Mouse (Mus musculus): ENCODE results near the gene Arl5c. TPM values are rescaled to one million over a fixed set of nuclear protein-coding genes. Genes with fewer than 3 reads are reported as not detected.

The Arl5c gene
- polyA plus RNA-seq, 1 experiment from 2014 or later = 31.2 TPM

- no peak for DNase-seq (ENCODE audit: low spot score)
- H3K27me3 ChIP-seq (replicated peaks; ENCODE audit: control insufficient read depth, insufficient read depth, low read length) = peaks cover 28% of the 10 kb centered on the region
- H3K27ac ChIP-seq (ENCODE audit: low read depth, low read length) = no peak overlapping the region
- ATAC-seq (replicated peaks; ENCODE audit: low FRiP score) = no peak
- H3K4me1 ChIP-seq (replicated peaks; ENCODE audit: control insufficient read depth, insufficient read depth, low read length) = peaks cover 7% of the 10 kb centered on the region
- H3K4me2 ChIP-seq = no peak overlapping the region
- H3K9me3 ChIP-seq (ENCODE audit: control insufficient read depth, low read length) = no peaks in the 10 kb centered on the region
- no peaks in the 10 kb centered on the region for H3K36me3 ChIP-seq (ENCODE audit: control insufficient read depth, insufficient read depth, low read length)
- H3K4me3 ChIP-seq (ENCODE audit: low read depth, low read length) = no peak overlapping the region
- 52% methylated on average over 6 of the region's 6 CpGs for WGBS
- no peak overlapping the region for H3K9ac ChIP-seq (ENCODE audit: low read depth, low read length)
Measured at GRCm38 (mm10) chr11:98001986-98002385, 6.0 kb upstream of the Arl5c start.

DNA sequence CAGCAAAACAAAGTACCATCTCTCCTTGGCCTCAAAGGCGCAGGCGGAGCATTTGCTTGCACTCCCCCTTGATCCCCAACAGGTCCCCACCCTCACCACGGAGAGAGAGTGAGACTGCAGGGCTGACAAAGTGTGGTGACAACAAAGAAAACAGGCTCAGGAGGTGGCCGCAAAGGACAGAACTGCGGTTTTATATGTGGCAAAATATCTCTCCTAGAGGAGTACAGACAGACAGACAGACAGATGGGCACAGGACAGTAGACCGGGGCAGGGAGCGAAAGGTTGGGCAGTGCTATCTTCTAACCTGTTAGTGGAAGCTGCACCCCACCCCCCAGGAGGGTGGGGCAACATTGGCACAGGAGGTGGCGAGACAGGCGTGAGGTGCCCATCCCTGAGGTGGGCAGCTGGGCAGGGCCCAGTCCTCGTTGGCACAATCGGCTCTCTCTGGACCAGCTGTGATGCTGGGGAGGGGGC is 5.4 kb upstream of the Arl5c start:
- peaks cover 7% of the 10 kb centered on the region for H3K4me1 ChIP-seq (replicated peaks; ENCODE audit: control insufficient read depth, insufficient read depth, low read length)
- ATAC-seq (replicated peaks; ENCODE audit: low FRiP score) = no peak
- no peak overlapping the region for H3K4me3 ChIP-seq (ENCODE audit: low read depth, low read length)
- H3K4me2 ChIP-seq = no peak overlapping the region
- no peak for DNase-seq (ENCODE audit: low spot score)
- no peaks in the 10 kb centered on the region for H3K36me3 ChIP-seq (ENCODE audit: control insufficient read depth, insufficient read depth, low read length)
- WGBS = 30% methylated on average over 11 of the region's 11 CpGs
- H3K27ac ChIP-seq (ENCODE audit: low read depth, low read length) = no peak overlapping the region
- peaks cover 28% of the 10 kb centered on the region for H3K27me3 ChIP-seq (replicated peaks; ENCODE audit: control insufficient read depth, insufficient read depth, low read length)
- H3K9me3 ChIP-seq (ENCODE audit: control insufficient read depth, low read length) = no peaks in the 10 kb centered on the region
- H3K9ac ChIP-seq (ENCODE audit: low read depth, low read length) = no peak overlapping the region

- Histone ChIP-seq H3K4me3 (ENCODE audit: low read depth, low read length) (no peak overlapping the region), H3K9ac (ENCODE audit: low read depth, low read length) (no peak overlapping the region), H3K4me2 (peak overlapping the region; percentile 3; the same call in 1 of the 2 replicates), H3K27me3 (replicated peaks; ENCODE audit: control insufficient read depth, insufficient read depth, low read length) (peaks cover 28% of the 10 kb centered on the region), H3K4me1 (replicated peaks; ENCODE audit: control insufficient read depth, insufficient read depth, low read length) (peaks cover 9% of the 10 kb centered on the region), H3K27ac (ENCODE audit: low read depth, low read length) (no peak overlapping the region), H3K36me3 (ENCODE audit: control insufficient read depth, insufficient read depth, low read length) (no peaks in the 10 kb centered on the region), H3K9me3 (ENCODE audit: control insufficient read depth, low read length) (no peaks in the 10 kb centered on the region)
- WGBS = 32% methylated on average over 7 of the region's 7 CpGs
- no peak for ATAC-seq (replicated peaks; ENCODE audit: low FRiP score)
- DNase-seq (ENCODE audit: low spot score) = no peak
Measured at GRCm38 (mm10) chr11:98000378-98001140, 4.6 kb upstream of the Arl5c start.

- Histone ChIP-seq H3K4me2 (0 out of 2 replicates have a peak overlapping the region, but pooled peaks have one; percentile 3), H3K27me3 (replicated peaks; ENCODE audit: control insufficient read depth, insufficient read depth, low read length) (peaks cover 28% of the 10 kb centered on the region), H3K27ac (ENCODE audit: low read depth, low read length) (no peak overlapping the region), H3K4me1 (replicated peaks; ENCODE audit: control insufficient read depth, insufficient read depth, low read length) (peaks cover 17% of the 10 kb centered on the region), H3K9me3 (ENCODE audit: control insufficient read depth, low read length) (no peaks in the 10 kb centered on the region), H3K4me3 (ENCODE audit: low read depth, low read length) (no peak overlapping the region), H3K9ac (ENCODE audit: low read depth, low read length) (peak overlapping the region; percentile 31; the same call in 1 of the 2 replicates), H3K36me3 (ENCODE audit: control insufficient read depth, insufficient read depth, low read length) (no peaks in the 10 kb centered on the region)
- ATAC-seq (replicated peaks; ENCODE audit: low FRiP score) (no peak), DNase-seq (ENCODE audit: low spot score) (no peak)
- 52% methylated on average over 5 of the region's 5 CpGs for WGBS
Measured at GRCm38 (mm10) chr11:97999748-98000147, 3.8 kb upstream of the Arl5c start.

GRCm38 (mm10) chr11:97998898-97999608 is 3.1 kb upstream of the Arl5c start:
- WGBS = 45% methylated on average over 7 of the region's 7 CpGs
- Histone ChIP-seq H3K9me3 (ENCODE audit: control insufficient read depth, low read length) (no peaks in the 10 kb centered on the region), H3K4me1 (replicated peaks; ENCODE audit: control insufficient read depth, insufficient read depth, low read length) (peaks cover 22% of the 10 kb centered on the region), H3K4me2 (no peak overlapping the region), H3K9ac (ENCODE audit: low read depth, low read length) (no peak overlapping the region), H3K27ac (ENCODE audit: low read depth, low read length) (no peak overlapping the region), H3K36me3 (ENCODE audit: control insufficient read depth, insufficient read depth, low read length) (no peaks in the 10 kb centered on the region), H3K4me3 (ENCODE audit: low read depth, low read length) (no peak overlapping the region), H3K27me3 (replicated peaks; ENCODE audit: control insufficient read depth, insufficient read depth, low read length) (peaks cover 28% of the 10 kb centered on the region)
- no peak for ATAC-seq (replicated peaks; ENCODE audit: low FRiP score)
- DNase-seq (ENCODE audit: low spot score) = no peak

DNA sequence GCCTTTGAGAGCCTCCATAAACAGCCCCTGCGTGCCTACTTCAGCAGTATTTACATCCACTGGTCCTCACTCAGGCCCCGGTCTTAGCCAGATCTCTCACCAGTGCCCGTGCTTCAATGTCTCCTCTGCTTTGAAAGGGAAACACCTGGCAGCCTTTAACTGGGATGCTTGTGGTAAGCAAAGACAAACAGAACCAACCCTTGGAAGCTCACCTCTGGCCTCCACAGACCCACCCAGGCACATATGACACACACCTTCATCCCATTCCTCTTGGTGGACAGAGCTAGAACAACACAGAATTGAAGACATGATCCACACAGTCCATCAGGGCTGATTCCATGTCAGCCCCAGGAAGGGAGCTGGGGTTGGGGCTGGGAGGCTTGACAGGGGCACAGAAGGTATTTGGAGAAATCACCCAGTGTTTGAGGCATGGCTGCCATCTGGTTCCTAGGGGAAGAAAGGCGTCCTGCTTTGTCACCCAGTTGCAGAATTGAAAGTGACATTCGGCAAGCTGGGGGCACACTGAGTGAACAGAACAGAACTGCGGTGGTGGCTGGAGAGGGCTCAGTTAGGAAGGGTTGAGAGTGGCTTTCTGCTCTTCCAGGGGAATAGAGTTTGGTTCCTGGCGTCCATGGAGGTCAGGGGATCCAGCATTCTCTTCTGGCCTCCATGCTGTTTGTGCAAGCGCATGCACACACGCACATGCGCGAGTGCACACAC is 2.3 kb upstream of the Arl5c start:
- no peak overlapping the region for H3K4me3 ChIP-seq (ENCODE audit: low read depth, low read length)
- no peaks in the 10 kb centered on the region for H3K36me3 ChIP-seq (ENCODE audit: control insufficient read depth, insufficient read depth, low read length)
- ATAC-seq (replicated peaks; ENCODE audit: low FRiP score) (no peak), DNase-seq (ENCODE audit: low spot score) (no peak)
- no peak overlapping the region for H3K4me2 ChIP-seq
- no peak overlapping the region for H3K9ac ChIP-seq (ENCODE audit: low read depth, low read length)
- H3K9me3 ChIP-seq (ENCODE audit: control insufficient read depth, low read length) = no peaks in the 10 kb centered on the region
- peaks cover 20% of the 10 kb centered on the region for H3K4me1 ChIP-seq (replicated peaks; ENCODE audit: control insufficient read depth, insufficient read depth, low read length)
- WGBS = 81% methylated on average over 11 of the region's 11 CpGs
- H3K27me3 ChIP-seq (replicated peaks; ENCODE audit: control insufficient read depth, insufficient read depth, low read length) = peaks cover 27% of the 10 kb centered on the region
- H3K27ac ChIP-seq (ENCODE audit: low read depth, low read length) = no peak overlapping the region

DNA sequence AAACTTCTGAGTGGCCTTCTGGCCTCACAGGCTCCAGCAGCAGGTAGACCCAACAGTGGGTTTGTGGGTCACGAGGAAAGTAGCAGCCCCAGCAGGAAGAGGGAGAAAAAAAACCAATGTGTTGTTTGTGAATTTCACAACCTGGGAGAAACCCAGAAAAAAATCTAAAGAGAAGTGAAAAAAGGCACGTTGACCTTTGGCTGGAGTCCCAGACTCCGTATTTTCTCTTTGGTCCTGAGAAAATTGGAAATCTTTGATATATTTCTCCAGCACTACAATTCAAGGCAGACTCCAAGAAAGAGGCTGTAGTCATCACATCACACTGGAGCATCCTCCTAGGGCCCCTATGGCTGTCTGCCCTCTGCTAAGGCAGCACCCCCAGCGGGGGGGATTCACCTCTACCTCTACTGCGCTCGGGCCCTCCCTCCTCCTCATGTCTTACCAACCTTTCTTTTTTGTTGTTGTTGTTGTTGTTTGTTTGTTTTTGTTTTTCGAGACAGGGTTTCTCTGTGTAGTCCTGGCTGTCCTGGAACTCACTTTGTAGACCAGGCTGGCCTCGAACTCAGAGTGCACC is 1.5 kb upstream of the Arl5c start:
- Histone ChIP-seq H3K9me3 (ENCODE audit: control insufficient read depth, low read length) (no peaks in the 10 kb centered on the region), H3K4me3 (ENCODE audit: low read depth, low read length) (no peak overlapping the region), H3K27ac (ENCODE audit: low read depth, low read length) (no peak overlapping the region), H3K36me3 (ENCODE audit: control insufficient read depth, insufficient read depth, low read length) (no peaks in the 10 kb centered on the region), H3K27me3 (replicated peaks; ENCODE audit: control insufficient read depth, insufficient read depth, low read length) (peaks cover 21% of the 10 kb centered on the region), H3K4me1 (replicated peaks; ENCODE audit: control insufficient read depth, insufficient read depth, low read length) (peaks cover 15% of the 10 kb centered on the region), H3K4me2 (no peak overlapping the region), H3K9ac (ENCODE audit: low read depth, low read length) (no peak overlapping the region)
- no peak for ATAC-seq (replicated peaks; ENCODE audit: low FRiP score)
- 73% methylated on average over 8 of the region's 8 CpGs for WGBS
- no peak for DNase-seq (ENCODE audit: low spot score)

GRCm38 (mm10) chr11:97996691-97997090 is 710 bp upstream of the Arl5c start:
- H3K9ac ChIP-seq (ENCODE audit: low read depth, low read length) = no peak overlapping the region
- no peak for DNase-seq (ENCODE audit: low spot score)
- H3K27ac ChIP-seq (ENCODE audit: low read depth, low read length) = no peak overlapping the region
- peaks cover 17% of the 10 kb centered on the region for H3K27me3 ChIP-seq (replicated peaks; ENCODE audit: control insufficient read depth, insufficient read depth, low read length)
- H3K4me2 ChIP-seq = no peak overlapping the region
- 46% methylated on average over 1 of the region's 1 CpGs for WGBS
- no peak for ATAC-seq (replicated peaks; ENCODE audit: low FRiP score)
- H3K9me3 ChIP-seq (ENCODE audit: control insufficient read depth, low read length) = no peaks in the 10 kb centered on the region
- no peaks in the 10 kb centered on the region for H3K36me3 ChIP-seq (ENCODE audit: control insufficient read depth, insufficient read depth, low read length)
- peaks cover 15% of the 10 kb centered on the region for H3K4me1 ChIP-seq (replicated peaks; ENCODE audit: control insufficient read depth, insufficient read depth, low read length)
- no peak overlapping the region for H3K4me3 ChIP-seq (ENCODE audit: low read depth, low read length)
